Mouse (Mus musculus): Measurements from ENCODE around the gene H1f0.

GRCm38 (mm10) chr15:79005581-79005980 lies 22.7 kb upstream of the H1f0 start:
- TF ChIP-seq POLR2A (IDR thresholded peaks at IDR 0.05; ENCODE audit: borderline replicate concordance, insufficient read depth, low read length) = no peak
- TF ChIP-seq CTCF (IDR thresholded peaks at IDR 0.05; ENCODE audit: borderline replicate concordance, insufficient read depth, low read depth, low read length) = no peak

Data from cerebellum, adult 2 months (tissue).